Comparison of ENCODE assay signal across 9 mouse cellular contexts in the genomic region with DNA sequence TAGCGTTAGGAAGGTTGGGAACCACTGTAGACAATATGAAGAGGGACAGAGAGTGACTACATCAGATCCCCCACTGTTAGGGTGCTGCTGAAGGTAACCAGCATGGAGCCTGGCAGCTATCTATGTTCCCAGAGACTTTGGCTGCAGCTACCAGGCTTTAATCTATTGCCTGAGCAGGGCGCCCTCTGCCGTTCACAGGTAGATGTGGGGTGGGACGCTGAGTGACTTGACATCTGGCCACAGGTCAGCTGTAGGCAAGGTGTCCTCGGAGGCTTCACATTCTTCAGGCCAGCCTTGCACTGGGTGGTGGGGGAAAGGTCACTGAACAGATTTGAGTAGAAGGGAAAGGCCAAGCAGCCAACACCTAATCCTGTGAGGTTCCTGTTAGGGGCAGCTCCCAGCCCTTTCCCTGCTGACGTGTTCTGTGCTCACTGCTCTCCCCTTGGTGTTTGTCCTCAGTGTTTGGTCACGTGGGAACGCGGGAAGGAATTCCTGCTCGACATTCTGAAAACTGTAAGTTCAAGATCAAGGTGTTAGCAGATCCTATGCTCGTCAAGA. TPM values are rescaled to one million over a fixed set of nuclear protein-coding genes. Genes with fewer than 3 reads are reported as not detected.
A peak's percentile ranks its signal among the peaks of the same experiment; 100 is the strongest.
DNase-seq lines count a peak whose midpoint lies in the region; ATAC-seq and TF ChIP-seq lines count a peak whose summit lies in the region.
"Had no signal": no experiment of that assay in that cellular context is flagged by ENCODE, and none has a peak within 500 bp of the region (broad histone marks: within the 10 kb centered on the region; RNA-seq: fewer than 3 reads in every experiment).

No protein-coding gene starts in this region.

- no peaks in the 10 kb centered on the region for H3K4me1 ChIP-seq in lung, postnatal 0 days (ENCODE audit: insufficient read depth, low read depth, low read length)

- peak; percentile 55 for DNase-seq in 416B (ENCODE audit: low read depth)
- peak; percentile 82 for DNase-seq in ES-CJ7 (ENCODE audit: low read depth, low spot score)
- DNase-seq in cerebellum, adult 18-20 months = peak; percentile 29 to 48
- peak; percentile 65 to 73 for DNase-seq in frontal cortex, postnatal 36 days (ENCODE audit: low spot score in 2 of 2)
- peak; percentile 78 for DNase-seq in layer of hippocampus, adult 11-12 months (ENCODE audit: low spot score)
- peak; percentile 71 for DNase-seq in lung, postnatal 0 days (ENCODE audit: low spot score)
- peak; percentile 3 for DNase-seq in skeletal muscle tissue, adult 2 months (ENCODE audit: low read depth, low spot score)
- DNase-seq in T-cell, adult 2 months (ENCODE audit: low spot score) = no peak

- no peaks in the 10 kb centered on the region for H3K27me3 ChIP-seq in lung, postnatal 0 days (replicated peaks; ENCODE audit: insufficient read depth, low read length)

- H3K4me3 ChIP-seq in lung, postnatal 0 days (ENCODE audit: low read depth, low read length) = no peak overlapping the region
- H3K4me3 ChIP-seq: limb, embryonic 13.5 days had no signal

- no peaks in the 10 kb centered on the region for H3K9me3 ChIP-seq in lung, postnatal 0 days (ENCODE audit: low read length)
- H3K9me3 ChIP-seq: limb, embryonic 13.5 days had no signal

- peak; percentile 88 for TF ChIP-seq CTCF in lung, postnatal 0 days (IDR thresholded peaks at IDR 0.05)

- H3K4me2 ChIP-seq in lung, postnatal 0 days (replicated peaks; ENCODE audit: low read depth, low read length) = no peak overlapping the region
- H3K4me2 ChIP-seq: limb, embryonic 13.5 days had no signal

- 11% methylated on average over 11 of the region's 11 CpGs for WGBS in lung, postnatal 0 days

- ATAC-seq in lung, postnatal 0 days = no peak; the same call in 1 of the 2 replicates

- H3K36me3 ChIP-seq in lung, postnatal 0 days (ENCODE audit: insufficient read depth, low read length) = no peaks in the 10 kb centered on the region
- H3K36me3 ChIP-seq: limb, embryonic 13.5 days had no signal

- no peak overlapping the region for H3K27ac ChIP-seq in lung, postnatal 0 days (ENCODE audit: low read length)
- H3K27ac ChIP-seq: limb, embryonic 13.5 days had no signal

- TF ChIP-seq EP300 in lung, postnatal 0 days (IDR thresholded peaks at IDR 0.05) = no peak

- no peak overlapping the region for H3K9ac ChIP-seq in lung, postnatal 0 days (replicated peaks; ENCODE audit: low read depth)
- H3K9ac ChIP-seq: limb, embryonic 13.5 days had no signal

RNA-seq across cellular contexts. Expression of a gene that starts 11.3 kb away (rescaled TPM):
- not detected in 2 replicates for polyA plus RNA-seq in lung, postnatal 0 days (2015; fragmentation: Nextera tagmentation; extraction: Ambion mirVana)
- polyA plus RNA-seq: limb, embryonic 13.5 days had no signal
